Mouse (Mus musculus) kidney, adult 2 months (tissue): ENCODE measurements around the gene Lfng.

Experiments used
- CTCF ChIP-seq: fragments of 200-500 bp; conservative IDR thresholded peaks from 2 replicates; pipeline ENCODE4 v1.5.1; 2011; ENCODE audit warnings: low read depth, mild to moderate bottlenecking, control low read depth, low read length, moderate library complexity, mixed read lengths; ENCODE audit not compliant: insufficient read depth, insufficient read length
- POLR2A ChIP-seq: fragments of 200-500 bp; IDR thresholded peaks from one replicate; pipeline ENCODE4 v1.6.1; 2011; ENCODE audit warnings: low read depth, low read length, control low read depth

DNA sequence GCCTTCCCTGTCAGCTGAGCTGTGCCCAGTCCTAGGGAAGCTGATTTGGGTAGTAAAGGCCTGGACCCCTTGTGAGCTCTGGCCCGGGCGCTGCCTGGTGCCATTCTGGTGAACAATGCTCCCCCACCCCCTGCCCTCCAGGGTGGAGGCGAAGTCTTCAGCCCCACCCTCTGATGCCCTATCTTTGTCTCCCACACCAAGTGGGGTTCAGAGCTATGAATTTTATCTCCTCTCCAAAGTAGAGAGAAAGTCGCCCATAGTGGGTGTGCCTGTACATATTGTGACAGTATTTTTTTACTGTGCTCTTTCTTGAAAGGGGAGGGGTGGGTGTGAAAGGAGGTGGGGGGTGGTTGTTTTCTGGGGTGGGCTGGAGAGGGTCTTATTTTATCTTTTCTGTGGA lies 7.7 kb downstream of the Lfng start:
- TF ChIP-seq CTCF (no peak), POLR2A (no peak)
